Mouse (Mus musculus): ENCODE measurements around the gene Cip2a. TPM values are rescaled to one million over a fixed set of nuclear protein-coding genes. Genes with fewer than 3 reads are reported as not detected.

Gene Cip2a
- polyA plus RNA-seq (2011; ENCODE audit: insufficient read depth, insufficient read length, low replicate concordance, missing spikeins): 19.9 and 21.1 TPM in 2 replicates

DNA sequence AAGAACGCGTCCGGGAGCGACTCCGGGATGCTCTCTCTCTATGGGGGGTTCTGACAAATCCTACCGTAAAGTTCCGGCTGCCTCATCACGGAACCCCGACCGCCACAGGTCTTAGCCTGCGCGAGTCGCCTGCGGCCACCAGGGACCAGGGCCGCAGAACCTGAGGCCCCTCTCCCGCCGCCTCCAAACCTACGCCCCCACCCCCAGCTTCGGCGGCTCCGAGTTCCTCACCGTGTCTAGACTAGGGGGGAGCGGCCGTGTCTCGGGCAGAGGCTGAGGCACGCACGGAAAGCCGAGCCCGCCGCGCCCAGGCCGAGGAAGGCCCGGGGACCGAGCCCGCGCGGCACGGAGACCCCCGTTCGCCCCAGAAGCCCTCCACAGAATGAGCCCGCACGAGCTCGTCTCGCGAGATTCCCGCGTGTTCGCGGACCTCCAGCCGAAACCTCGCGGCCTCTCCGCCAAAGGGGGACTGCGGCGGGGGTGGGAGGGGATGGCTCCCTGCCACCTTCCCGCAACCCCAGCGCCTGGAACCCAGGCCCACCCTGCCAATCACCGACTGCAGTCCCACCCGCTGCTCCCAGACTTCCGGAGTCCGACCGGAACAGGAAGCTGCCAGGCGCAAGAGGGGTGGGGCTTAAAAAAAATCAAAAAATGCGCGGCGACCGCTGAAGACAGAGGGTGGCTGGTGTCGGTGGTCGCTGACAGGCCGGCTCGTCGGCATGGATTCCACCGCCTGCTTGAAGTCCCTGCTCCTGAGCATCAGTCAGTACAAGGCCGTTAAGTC lies at the start of gene Cip2a, which contains the start of gene Dzip3:
Cip2a (plus strand) TSS at position 627 of the 784 bp plus-strand sequence.
Dzip3 (minus strand) TSS at position 607 of the 784 bp plus-strand sequence.
- TF ChIP-seq CTCF (IDR thresholded peaks at IDR 0.05; ENCODE audit: control insufficient read depth, insufficient read depth, low read length) (no peak), POLR2A (IDR thresholded peaks at IDR 0.05; ENCODE audit: borderline replicate concordance, control insufficient read depth, low read depth, low read length) (peak; percentile 75; the same call in 1 of the 2 replicates)
- peak within 1 kb of the TSS; percentile 88 for H3K27ac ChIP-seq (ENCODE audit: control insufficient read depth, insufficient read depth, low read depth, low read length, poor library complexity)
- H3K4me3 ChIP-seq (replicated peaks; ENCODE audit: control insufficient read depth, low read depth, low read length): peak within 1 kb of the TSS; percentile 100
- WGBS: under 1% methylated on average over 74 of the region's 74 CpGs
- H3K4me1 ChIP-seq (ENCODE audit: control insufficient read depth, insufficient read depth, low read length): peaks cover 2% of the 10 kb centered on the region

DNA sequence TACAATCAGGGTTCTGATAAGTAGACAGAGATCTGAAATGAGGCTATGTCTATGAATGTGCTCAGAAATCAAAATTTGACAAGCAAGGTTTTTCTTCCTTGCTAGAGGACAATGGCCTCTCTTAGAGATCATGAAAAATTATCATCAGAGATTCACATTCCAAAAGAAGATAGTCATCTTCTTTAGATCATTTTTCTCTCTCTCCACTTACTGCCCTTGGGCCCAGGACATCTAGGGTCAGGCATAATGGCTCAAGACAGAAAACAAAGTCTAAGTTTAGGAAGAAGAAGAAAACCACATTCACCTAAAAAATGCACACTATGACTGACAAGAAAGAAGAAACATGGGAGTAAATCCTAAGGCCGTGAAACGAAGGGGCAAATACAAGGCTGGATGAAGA lies 21.0 kb upstream of the Cip2a start:
- Histone ChIP-seq H3K27ac (ENCODE audit: control insufficient read depth, insufficient read depth, low read depth, low read length, poor library complexity) (no peak overlapping the region), H3K4me3 (replicated peaks; ENCODE audit: control insufficient read depth, low read depth, low read length) (no peak overlapping the region), H3K4me1 (ENCODE audit: control insufficient read depth, insufficient read depth, low read length) (no peaks in the 10 kb centered on the region)
- WGBS: 95% methylated on average over 2 of the region's 2 CpGs
- TF ChIP-seq POLR2A (IDR thresholded peaks at IDR 0.05; ENCODE audit: borderline replicate concordance, control insufficient read depth, low read depth, low read length): no peak
- TF ChIP-seq CTCF (IDR thresholded peaks at IDR 0.05; ENCODE audit: control insufficient read depth, insufficient read depth, low read length): no peak

DNA sequence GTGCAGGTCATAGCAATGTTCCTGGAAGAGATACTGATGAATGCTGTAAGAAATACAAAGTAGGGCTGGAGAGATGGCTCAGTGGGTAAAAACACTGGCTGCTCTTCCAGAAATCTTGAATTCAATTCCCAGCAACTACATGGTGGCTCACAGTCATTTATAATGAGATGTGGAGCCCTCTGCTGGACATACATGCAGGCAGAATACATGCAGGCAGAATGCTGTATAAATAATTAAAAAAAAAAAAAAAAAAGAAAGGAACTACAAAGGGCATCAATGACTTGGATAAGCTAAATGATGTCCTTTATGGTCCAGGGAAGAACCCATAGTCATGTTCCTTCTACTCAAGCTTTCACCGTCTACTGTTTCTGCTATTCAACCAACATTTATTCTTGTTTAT lies 20.4 kb upstream of the Cip2a start:
- no peak for TF ChIP-seq CTCF (IDR thresholded peaks at IDR 0.05; ENCODE audit: control insufficient read depth, insufficient read depth, low read length)
- no peak for TF ChIP-seq POLR2A (IDR thresholded peaks at IDR 0.05; ENCODE audit: borderline replicate concordance, control insufficient read depth, low read depth, low read length)
- Histone ChIP-seq H3K27ac (ENCODE audit: control insufficient read depth, insufficient read depth, low read depth, low read length, poor library complexity) (no peak overlapping the region), H3K4me1 (ENCODE audit: control insufficient read depth, insufficient read depth, low read length) (no peaks in the 10 kb centered on the region), H3K4me3 (replicated peaks; ENCODE audit: control insufficient read depth, low read depth, low read length) (no peak overlapping the region)
- WGBS: 91% methylated on average over 1 of the region's 1 CpGs

DNA sequence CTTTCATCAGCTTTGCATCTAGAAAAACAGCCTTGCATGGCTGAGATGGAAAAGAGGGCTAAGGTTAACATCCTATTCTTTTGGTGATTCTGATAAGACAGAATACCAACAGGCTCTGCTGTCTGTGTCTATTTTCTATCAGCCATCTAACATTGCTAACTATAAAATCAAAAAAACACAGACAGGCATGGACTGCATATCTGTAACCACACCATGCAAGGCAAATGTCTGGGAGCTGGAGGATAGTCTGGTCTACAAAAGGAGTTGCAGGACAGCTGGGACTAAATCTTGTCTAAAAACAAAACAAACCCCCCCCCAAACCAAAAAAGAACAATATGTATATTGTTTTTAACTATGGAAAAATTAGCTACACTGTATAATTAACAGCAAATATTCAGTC lies 14.0 kb upstream of the Cip2a start:
- H3K4me3 ChIP-seq (replicated peaks; ENCODE audit: control insufficient read depth, low read depth, low read length): no peak overlapping the region
- no peak for TF ChIP-seq POLR2A (IDR thresholded peaks at IDR 0.05; ENCODE audit: borderline replicate concordance, control insufficient read depth, low read depth, low read length)
- TF ChIP-seq CTCF (IDR thresholded peaks at IDR 0.05; ENCODE audit: control insufficient read depth, insufficient read depth, low read length): no peak
- no peaks in the 10 kb centered on the region for H3K4me1 ChIP-seq (ENCODE audit: control insufficient read depth, insufficient read depth, low read length)
- no peak overlapping the region for H3K27ac ChIP-seq (ENCODE audit: control insufficient read depth, insufficient read depth, low read depth, low read length, poor library complexity)

DNA sequence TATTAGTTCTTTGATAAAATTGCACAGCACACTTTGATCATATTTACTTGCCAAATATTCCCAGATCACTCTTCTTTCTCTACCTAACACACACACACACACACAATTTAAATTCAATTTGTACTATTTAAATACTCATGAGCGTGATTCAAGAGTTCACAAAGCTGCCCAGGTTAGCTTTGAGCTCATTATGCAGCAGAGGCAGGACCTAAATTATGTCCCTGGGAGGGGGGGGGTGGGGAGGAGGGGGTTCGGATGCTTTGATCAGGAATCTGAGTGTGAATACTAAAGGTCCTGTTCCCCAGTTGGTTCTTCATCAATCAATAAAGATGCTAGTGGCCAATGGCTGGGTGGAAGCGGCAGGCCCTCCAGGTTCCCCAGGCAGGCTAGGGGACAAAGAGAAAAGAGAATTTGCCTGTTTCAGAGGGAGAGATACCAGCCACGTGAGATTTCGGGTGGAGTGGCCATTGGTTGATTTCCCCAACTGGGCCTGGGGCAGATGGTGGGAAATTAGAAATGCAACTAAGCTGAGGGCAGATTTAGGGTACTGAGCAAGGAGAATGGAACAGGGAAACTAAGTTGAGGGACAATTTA lies 8.9 kb upstream of the Cip2a start:
- Histone ChIP-seq H3K27ac (ENCODE audit: control insufficient read depth, insufficient read depth, low read depth, low read length, poor library complexity) (no peak overlapping the region), H3K4me1 (ENCODE audit: control insufficient read depth, insufficient read depth, low read length) (no peaks in the 10 kb centered on the region), H3K4me3 (replicated peaks; ENCODE audit: control insufficient read depth, low read depth, low read length) (no peak overlapping the region)
- TF ChIP-seq POLR2A (IDR thresholded peaks at IDR 0.05; ENCODE audit: borderline replicate concordance, control insufficient read depth, low read depth, low read length) (no peak), CTCF (IDR thresholded peaks at IDR 0.05; ENCODE audit: control insufficient read depth, insufficient read depth, low read length) (no peak)
- WGBS: 80% methylated on average over 5 of the region's 5 CpGs

DNA sequence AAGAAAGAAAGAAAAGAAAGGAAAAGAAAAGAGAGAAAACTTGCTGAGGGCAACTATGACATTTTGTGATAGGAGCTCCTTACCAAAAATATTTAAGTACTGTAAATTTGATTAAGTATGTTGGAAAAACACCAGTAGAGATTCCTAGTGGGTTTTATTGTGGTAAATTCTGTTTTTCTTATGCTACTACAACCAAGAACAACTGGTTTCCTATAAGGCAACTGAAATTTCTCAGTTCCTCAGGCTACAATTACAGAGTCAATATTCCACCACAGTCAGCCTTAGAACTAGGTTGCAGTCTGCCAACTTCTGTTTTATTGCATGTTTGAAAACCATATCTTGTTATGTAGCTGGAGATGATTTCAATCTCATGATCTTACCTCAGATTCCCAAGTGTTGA lies 4.3 kb upstream of the Cip2a start:
- TF ChIP-seq CTCF (IDR thresholded peaks at IDR 0.05; ENCODE audit: control insufficient read depth, insufficient read depth, low read length): no peak
- no peak for TF ChIP-seq POLR2A (IDR thresholded peaks at IDR 0.05; ENCODE audit: borderline replicate concordance, control insufficient read depth, low read depth, low read length)
- H3K4me3 ChIP-seq (replicated peaks; ENCODE audit: control insufficient read depth, low read depth, low read length): no peak overlapping the region
- H3K27ac ChIP-seq (ENCODE audit: control insufficient read depth, insufficient read depth, low read depth, low read length, poor library complexity): no peak overlapping the region
- H3K4me1 ChIP-seq (ENCODE audit: control insufficient read depth, insufficient read depth, low read length): no peaks in the 10 kb centered on the region; the same call in 1 of the 2 replicates

DNA sequence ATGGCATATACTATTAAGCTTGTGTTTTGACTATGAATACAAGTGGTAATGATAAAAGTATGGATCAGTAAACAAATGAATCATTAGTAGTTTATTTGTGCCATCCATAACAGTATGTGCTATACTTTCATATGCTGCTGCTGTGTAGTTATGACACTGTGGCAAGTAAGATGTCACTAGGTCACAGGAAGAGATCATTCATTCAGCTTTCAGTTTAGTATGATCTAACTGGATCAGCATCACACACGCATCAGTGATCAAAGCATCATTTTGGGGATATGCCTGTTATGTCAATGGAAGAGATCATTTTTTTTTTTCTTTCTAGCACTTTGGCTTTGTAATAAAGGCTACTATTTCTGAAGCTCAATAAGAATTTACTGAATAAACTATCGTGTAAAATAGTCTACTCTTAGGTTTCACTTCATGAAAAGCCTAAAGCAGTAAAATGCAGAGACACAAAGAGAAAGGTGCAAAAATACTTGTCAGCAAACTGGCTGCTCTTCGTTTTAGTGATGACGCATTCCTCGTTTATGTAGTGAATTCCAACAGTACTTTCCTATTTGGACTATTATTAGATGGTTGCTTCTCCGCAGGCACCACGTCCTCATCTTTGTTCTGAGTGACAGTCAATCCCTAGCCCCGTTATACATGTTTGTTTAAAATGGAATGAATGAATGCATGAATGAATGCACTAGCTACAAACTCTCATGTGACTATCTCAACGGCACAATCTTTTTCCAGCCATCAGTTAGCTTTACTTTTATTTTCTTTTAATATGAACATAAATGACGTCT lies 1.4 kb upstream of the Cip2a start:
- WGBS: 17% methylated on average over 10 of the region's 10 CpGs
- Histone ChIP-seq H3K4me1 (ENCODE audit: control insufficient read depth, insufficient read depth, low read length) (peaks cover 2% of the 10 kb centered on the region), H3K4me3 (replicated peaks; ENCODE audit: control insufficient read depth, low read depth, low read length) (peak overlapping the region; percentile 52), H3K27ac (ENCODE audit: control insufficient read depth, insufficient read depth, low read depth, low read length, poor library complexity) (no peak overlapping the region)
- TF ChIP-seq POLR2A (IDR thresholded peaks at IDR 0.05; ENCODE audit: borderline replicate concordance, control insufficient read depth, low read depth, low read length) (no peak), CTCF (IDR thresholded peaks at IDR 0.05; ENCODE audit: control insufficient read depth, insufficient read depth, low read length) (no peak)

DNA sequence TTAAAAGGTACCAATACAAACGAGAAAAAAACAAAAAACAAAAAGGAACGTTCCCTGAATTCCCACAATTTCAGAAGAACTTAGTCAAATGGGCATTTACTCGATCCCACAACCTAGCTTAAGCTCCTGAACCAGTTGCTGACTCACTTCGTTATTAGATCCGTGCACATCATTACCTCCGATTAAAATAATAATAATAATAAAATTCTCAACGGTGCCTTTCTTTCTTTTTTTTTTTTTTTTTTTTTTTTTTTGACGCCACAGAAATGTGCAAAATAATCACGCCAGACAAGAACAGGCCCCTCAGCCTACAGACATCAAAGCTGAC lies 790 bp upstream of the Cip2a start:
- TF ChIP-seq CTCF (IDR thresholded peaks at IDR 0.05; ENCODE audit: control insufficient read depth, insufficient read depth, low read length) (no peak), POLR2A (IDR thresholded peaks at IDR 0.05; ENCODE audit: borderline replicate concordance, control insufficient read depth, low read depth, low read length) (no peak)
- H3K27ac ChIP-seq (ENCODE audit: control insufficient read depth, insufficient read depth, low read depth, low read length, poor library complexity): peak overlapping the region; percentile 88
- peak overlapping the region; percentile 100 for H3K4me3 ChIP-seq (replicated peaks; ENCODE audit: control insufficient read depth, low read depth, low read length)
- peaks cover 2% of the 10 kb centered on the region for H3K4me1 ChIP-seq (ENCODE audit: control insufficient read depth, insufficient read depth, low read length)
- WGBS: under 1% methylated on average over 9 of the region's 9 CpGs

All from bone marrow, adult 2 months (tissue).